Mouse (Mus musculus) left cerebral cortex, adult 11 months (tissue): ENCODE data around the gene Dnal1.
"Not testable (repeated sequence)": the region's sequence is repeated elsewhere in the genome, so short reads cannot be mapped to it uniquely, and the experiment has no call there.

Experiments
- DNase-seq: peaks from one replicate; pipeline ENCODE4 v3.0.0; 2022; ENCODE audit warnings: low spot score

Gene Dnal1

GRCm38 (mm10) chr12:84114153-84114994 lies at the start of gene Dnal1:
Gene Dnal1, plus strand, starts transcription at chr12:84114366.
- peak; percentile 80 for DNase-seq

GRCm38 (mm10) chr12:84064621-84065020 lies 49.5 kb upstream of the Dnal1 start:
- no peak for DNase-seq

GRCm38 (mm10) chr12:84067752-84068151 lies 46.4 kb upstream of the Dnal1 start:
- DNase-seq: no peak

- DNase-seq: no peak
Measured at GRCm38 (mm10) chr12:84068296-84068695, 45.9 kb upstream of the Dnal1 start.

- DNase-seq: no peak
Measured at GRCm38 (mm10) chr12:84068986-84069385, 45.2 kb upstream of the Dnal1 start, which contains the start of gene Acot5. Gene Acot5, plus strand, starts transcription at chr12:84069325.

- not testable (repeated sequence) for DNase-seq
Measured at GRCm38 (mm10) chr12:84069582-84069981, 44.6 kb upstream of the Dnal1 start.

- peak; percentile 28 for DNase-seq
Measured at GRCm38 (mm10) chr12:84071696-84072095, 42.5 kb upstream of the Dnal1 start.

GRCm38 (mm10) chr12:84077371-84077990 lies 36.7 kb upstream of the Dnal1 start:
- no peak for DNase-seq

GRCm38 (mm10) chr12:84083842-84084241 lies 30.3 kb upstream of the Dnal1 start:
- DNase-seq: no peak

GRCm38 (mm10) chr12:84084581-84084980 lies 29.6 kb upstream of the Dnal1 start:
- DNase-seq: no peak

GRCm38 (mm10) chr12:84094666-84095065 lies 19.5 kb upstream of the Dnal1 start:
- DNase-seq: not testable (repeated sequence)

GRCm38 (mm10) chr12:84099605-84100004 lies 14.6 kb upstream of the Dnal1 start:
- no peak for DNase-seq

GRCm38 (mm10) chr12:84100071-84100470 lies 14.1 kb upstream of the Dnal1 start:
- DNase-seq: no peak

- peak; percentile 13 for DNase-seq
Measured at GRCm38 (mm10) chr12:84100604-84101492, 13.3 kb upstream of the Dnal1 start, which contains the start of gene Acot6. Gene Acot6, plus strand, starts transcription at chr12:84100654.

GRCm38 (mm10) chr12:84101493-84101845 lies 12.7 kb upstream of the Dnal1 start:
- DNase-seq: no peak

- no peak for DNase-seq
Measured at GRCm38 (mm10) chr12:84107012-84107411, 7.2 kb upstream of the Dnal1 start.

- no peak for DNase-seq
Measured at GRCm38 (mm10) chr12:84107692-84108091, 6.5 kb upstream of the Dnal1 start.

- no peak for DNase-seq
Measured at GRCm38 (mm10) chr12:84109924-84110323, 4.2 kb upstream of the Dnal1 start.

- DNase-seq: no peak
Measured at GRCm38 (mm10) chr12:84110814-84111213, 3.4 kb upstream of the Dnal1 start.

- no peak for DNase-seq
Measured at GRCm38 (mm10) chr12:84113676-84114075, 490 bp upstream of the Dnal1 start.

- no peak for DNase-seq
Measured at GRCm38 (mm10) chr12:84119584-84119983, 5.4 kb downstream of the Dnal1 start.

- DNase-seq: no peak
Measured at GRCm38 (mm10) chr12:84125892-84126291, 11.7 kb downstream of the Dnal1 start.
